Mouse (Mus musculus): ENCODE measurements at regions not wholly inside any gene's neighbourhood (a gene's known extent, or its start where the extent isn't known, plus 50 kb on each side); places are given as distances from the start of the nearest gene placed in this dataset.
A peak's percentile ranks its signal among the peaks of the same experiment; 100 is the strongest.

DNA sequence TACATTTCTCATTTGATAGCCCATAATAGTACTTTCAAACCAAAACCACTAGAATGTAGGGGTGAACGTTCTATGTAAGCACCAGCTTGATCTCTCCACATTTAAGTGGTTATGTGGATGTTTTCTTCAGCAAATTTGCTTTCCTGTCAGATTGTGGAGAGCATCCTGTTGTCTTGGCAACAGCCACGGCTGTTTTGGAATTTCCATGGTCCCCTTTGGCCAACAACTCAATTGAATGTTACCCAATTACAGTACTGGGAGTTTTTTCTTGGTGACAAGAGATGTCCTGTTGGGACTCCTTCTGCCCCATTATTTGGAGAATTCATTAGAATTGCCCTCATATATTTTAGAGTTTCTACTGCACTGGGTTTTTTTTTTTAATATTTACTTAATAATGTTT lies 503.2 kb downstream of the Ndufa4 start:
- Histone ChIP-seq H3K4me3 (no peak overlapping the region), H3K9ac (replicated peaks) (no peak overlapping the region), H3K9me3 (no peaks in the 10 kb centered on the region), H3K4me2 (replicated peaks) (no peak overlapping the region), H3K36me3 (no peaks in the 10 kb centered on the region), H3K27me3 (no peaks in the 10 kb centered on the region), H3K27ac (replicated peaks) (no peak overlapping the region), H3K4me1 (no peaks in the 10 kb centered on the region)
- 37% methylated on average over 2 of the region's 2 CpGs for WGBS
- ATAC-seq (replicated peaks), result no peak

- ATAC-seq (replicated peaks), result no peak; the same call in 1 of the 2 replicates
- Histone ChIP-seq H3K9me3 (no peaks in the 10 kb centered on the region), H3K9ac (replicated peaks) (no peak overlapping the region), H3K4me1 (no peaks in the 10 kb centered on the region; the same call in 1 of the 2 replicates), H3K36me3 (no peaks in the 10 kb centered on the region), H3K4me2 (replicated peaks) (no peak overlapping the region), H3K4me3 (no peak overlapping the region), H3K27ac (replicated peaks) (no peak overlapping the region), H3K27me3 (no peaks in the 10 kb centered on the region)
- 73% methylated on average over 1 of the region's 1 CpGs for WGBS
These were observed 548.2 kb downstream of the Ndufa4 start for GRCm38 (mm10) chr6:11359088-11359487.

DNA sequence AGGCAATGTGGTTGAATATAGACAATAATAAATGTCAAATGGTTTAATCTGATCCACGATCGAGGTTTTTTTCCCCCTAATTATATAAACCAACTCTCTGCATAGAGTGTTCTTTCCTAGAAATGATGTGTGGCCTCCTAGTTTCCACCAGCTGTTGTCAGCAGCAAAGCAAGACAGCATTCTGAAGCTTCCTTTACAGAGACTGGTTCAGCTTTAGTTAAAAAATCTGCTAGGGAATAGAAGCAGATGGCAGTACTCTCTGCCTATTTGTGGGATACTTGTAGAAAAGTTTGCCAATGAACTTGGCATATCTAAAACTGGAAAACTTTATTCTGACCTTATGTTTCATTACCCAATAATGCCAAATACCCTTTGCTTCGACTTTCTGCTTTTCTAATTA lies 553.7 kb downstream of the Ndufa4 start:
- Histone ChIP-seq H3K36me3 (no peaks in the 10 kb centered on the region), H3K9me3 (no peaks in the 10 kb centered on the region), H3K27me3 (no peaks in the 10 kb centered on the region), H3K27ac (replicated peaks) (no peak overlapping the region), H3K4me1 (no peaks in the 10 kb centered on the region), H3K4me3 (no peak overlapping the region), H3K9ac (replicated peaks) (no peak overlapping the region), H3K4me2 (replicated peaks) (no peak overlapping the region)
- WGBS, result 74% methylated on average over 3 of the region's 3 CpGs
- ATAC-seq (replicated peaks), result no peak

DNA sequence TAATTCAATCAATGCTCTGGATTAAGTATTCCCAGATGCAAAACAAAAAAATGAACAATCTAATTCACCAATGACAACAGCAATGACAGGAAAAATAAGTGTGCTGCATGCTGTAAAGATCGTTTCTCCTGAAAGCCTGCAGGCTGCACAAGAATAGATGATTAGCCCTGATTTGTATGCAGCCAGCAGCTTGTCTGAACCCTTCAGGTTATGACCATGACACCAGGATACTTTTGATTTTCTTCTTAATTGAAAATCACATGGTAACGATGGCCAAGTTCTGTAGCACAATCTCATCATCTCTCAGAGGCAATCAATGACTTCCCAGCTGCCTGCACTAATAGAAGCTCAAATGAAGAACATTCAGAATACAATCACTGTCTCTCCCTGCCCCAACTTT lies 573.2 kb downstream of the Ndufa4 start:
- Histone ChIP-seq H3K36me3 (no peaks in the 10 kb centered on the region), H3K27ac (replicated peaks) (no peak overlapping the region), H3K9ac (replicated peaks) (no peak overlapping the region), H3K27me3 (no peaks in the 10 kb centered on the region), H3K4me1 (0 out of 2 replicates have a peak, but pooled peaks cover 2% of the 10 kb centered on the region), H3K9me3 (no peaks in the 10 kb centered on the region), H3K4me2 (replicated peaks) (no peak overlapping the region), H3K4me3 (no peak overlapping the region)
- 18% methylated on average over 2 of the region's 2 CpGs for WGBS
- no peak for ATAC-seq (replicated peaks)

DNA sequence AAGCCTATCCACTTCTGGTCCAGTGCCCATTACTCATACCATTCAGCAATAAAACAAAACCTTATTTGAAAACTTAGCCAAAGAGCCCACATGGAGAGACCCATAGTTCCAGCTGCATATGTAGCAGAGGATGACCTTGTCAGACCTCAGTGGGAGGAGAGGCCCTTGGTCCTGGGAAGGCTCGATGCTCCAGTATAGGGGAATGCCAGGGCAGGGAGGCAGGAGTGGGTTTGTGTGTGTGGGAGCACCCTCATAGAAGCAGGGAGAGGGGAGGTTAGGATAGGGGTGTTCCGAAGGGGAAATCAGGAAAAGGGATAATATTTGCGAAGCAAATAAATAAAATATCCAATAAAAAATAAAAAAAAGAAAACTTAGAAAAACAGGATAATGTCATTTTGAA lies 593.6 kb downstream of the Ndufa4 start:
- WGBS, result 68% methylated on average over 3 of the region's 3 CpGs
- Histone ChIP-seq H3K36me3 (no peaks in the 10 kb centered on the region), H3K9me3 (no peaks in the 10 kb centered on the region), H3K4me2 (replicated peaks) (no peak overlapping the region), H3K4me3 (no peak overlapping the region), H3K9ac (replicated peaks) (no peak overlapping the region), H3K27ac (replicated peaks) (no peak overlapping the region), H3K4me1 (no peaks in the 10 kb centered on the region), H3K27me3 (no peaks in the 10 kb centered on the region)
- no peak for ATAC-seq (replicated peaks)

GRCm38 (mm10) chr6:11305979-11306534 lies 601.2 kb downstream of the Ndufa4 start:
- peak; percentile 46 for ATAC-seq (replicated peaks)
- H3K4me2 ChIP-seq (replicated peaks), result no peak overlapping the region
- WGBS, result 68% methylated on average over 2 of the region's 2 CpGs

DNA sequence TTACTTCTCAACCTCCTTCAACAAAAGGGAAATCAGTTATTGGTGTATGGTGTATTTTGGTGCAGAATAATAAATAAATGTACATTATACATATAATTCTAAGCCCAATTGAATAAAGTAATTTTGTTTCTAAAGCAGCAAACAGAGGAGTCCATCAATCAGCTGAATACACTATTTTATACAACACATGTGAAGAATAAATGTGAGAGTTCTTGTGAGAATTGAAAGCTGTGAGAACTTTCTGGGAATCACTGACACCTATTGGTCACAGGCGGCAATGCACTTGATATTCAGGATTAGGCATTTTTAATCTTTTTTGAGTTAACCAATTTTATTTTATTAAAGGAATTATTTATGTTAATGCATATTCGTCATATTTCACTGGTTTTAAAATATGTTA lies 623.3 kb downstream of the Ndufa4 start:
- Histone ChIP-seq H3K27ac (replicated peaks) (no peak overlapping the region), H3K27me3 (no peaks in the 10 kb centered on the region), H3K36me3 (no peaks in the 10 kb centered on the region), H3K4me3 (no peak overlapping the region), H3K9ac (replicated peaks) (no peak overlapping the region), H3K4me1 (no peaks in the 10 kb centered on the region), H3K9me3 (no peaks in the 10 kb centered on the region), H3K4me2 (replicated peaks) (no peak overlapping the region)
- ATAC-seq (replicated peaks), result 0 out of 2 replicates have a peak, but pooled peaks have one; percentile 23
- WGBS, result 0% methylated on average over 2 of the region's 2 CpGs

More at GRCm38 (mm10) chr6:11305979-11306534, 601.2 kb downstream of the Ndufa4 start:
- no peak overlapping the region for H3K27ac ChIP-seq (replicated peaks)
- H3K9ac ChIP-seq (replicated peaks), result no peak overlapping the region
- no peak overlapping the region for H3K4me3 ChIP-seq
- no peaks in the 10 kb centered on the region for H3K27me3 ChIP-seq
- no peaks in the 10 kb centered on the region for H3K36me3 ChIP-seq
- no peaks in the 10 kb centered on the region for H3K4me1 ChIP-seq
- no peaks in the 10 kb centered on the region for H3K9me3 ChIP-seq

- no peak for ATAC-seq (replicated peaks)
- no peaks in the 10 kb centered on the region for H3K9me3 ChIP-seq
- no peak overlapping the region for H3K9ac ChIP-seq (replicated peaks)
- no peaks in the 10 kb centered on the region for H3K27me3 ChIP-seq
- H3K4me3 ChIP-seq, result no peak overlapping the region
- H3K27ac ChIP-seq (replicated peaks), result no peak overlapping the region
- no peaks in the 10 kb centered on the region for H3K4me1 ChIP-seq
- no peak overlapping the region for H3K4me2 ChIP-seq (replicated peaks)
- H3K36me3 ChIP-seq, result no peaks in the 10 kb centered on the region
- WGBS, result 87% methylated on average over 3 of the region's 3 CpGs
These were observed 632.1 kb downstream of the Ndufa4 start for GRCm38 (mm10) chr6:11275214-11275613.

All from forebrain, embryonic 15.5 days (tissue).